Mouse (Mus musculus) spleen, embryonic (tissue): ENCODE measurements around the gene Hoxb1.

Experiments
- CTCF ChIA-PET: fragments of 350-600 bp; sonication (Branson Sonifier 250); formaldehyde crosslinking; loops from one replicate; lab custom pipeline; 2022; lab: Charles Lee

Gene Hoxb1

DNA sequence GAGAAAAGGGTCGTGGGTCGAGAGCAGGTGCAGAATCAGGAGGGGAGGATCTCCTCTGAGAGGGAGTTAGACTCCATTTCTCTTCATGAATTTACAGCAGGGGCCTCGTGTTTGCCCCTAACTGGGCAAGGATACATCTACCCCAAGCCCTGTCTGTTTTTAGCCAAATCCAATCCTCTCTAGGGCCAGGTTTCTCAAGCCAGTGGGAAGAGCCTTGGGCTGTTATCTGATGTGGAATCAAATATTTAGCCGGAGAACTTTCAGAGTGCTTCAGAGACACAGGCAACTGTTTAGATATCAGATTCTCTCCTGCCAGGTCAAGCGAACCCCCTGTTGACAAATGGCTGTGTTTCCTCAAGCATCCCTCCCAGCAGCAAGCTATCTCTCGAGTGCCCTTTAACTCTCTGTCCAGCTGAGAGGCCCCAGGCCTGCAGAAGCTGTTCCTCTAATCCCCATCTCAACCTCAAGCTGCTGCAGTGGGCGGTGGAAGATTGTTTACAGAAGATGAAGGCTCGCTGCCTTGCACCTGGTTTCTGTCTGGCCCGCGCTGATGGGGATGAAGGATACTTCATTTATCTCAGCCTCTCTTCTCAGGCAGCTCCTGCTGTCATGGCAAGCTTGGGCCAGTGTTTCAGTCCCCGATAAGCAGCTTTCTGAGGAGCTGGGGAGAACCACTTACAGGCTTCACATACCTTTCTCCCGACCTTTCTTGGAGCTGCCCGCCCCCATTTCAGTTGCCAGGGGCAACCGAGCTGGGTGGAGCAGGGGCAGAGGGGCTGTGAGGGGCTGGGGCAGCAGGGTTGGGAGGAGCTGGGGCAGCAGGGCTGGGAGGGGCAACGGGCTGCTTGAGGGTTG is 31.4 kb downstream of the Hoxb1 start:
- CTCF ChIA-PET, result no interaction called here

DNA sequence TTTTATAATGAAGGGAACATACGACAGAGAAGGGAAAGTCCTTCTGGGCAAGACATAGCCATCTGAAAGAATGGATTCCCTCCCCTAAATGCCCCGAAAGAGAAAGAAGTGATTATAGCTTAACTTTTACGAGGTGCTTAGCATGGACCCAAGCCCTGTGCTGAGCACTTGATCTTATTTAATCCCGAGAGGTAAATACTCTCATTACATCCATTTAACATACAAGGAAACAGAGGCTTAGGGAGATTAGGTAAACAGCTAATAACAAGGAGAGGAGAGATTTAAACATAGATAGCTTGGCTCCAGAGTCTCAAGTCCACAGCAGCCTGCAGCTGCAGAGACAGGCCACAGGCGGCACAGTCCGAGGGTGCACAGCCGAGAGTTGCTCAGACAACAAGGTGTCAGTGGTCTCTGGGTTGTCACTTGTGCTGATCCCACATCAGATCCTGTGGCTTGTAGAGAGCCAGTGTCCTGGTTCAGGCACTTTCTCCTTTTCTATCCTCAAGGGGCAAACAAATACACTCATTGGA is 32.3 kb downstream of the Hoxb1 start:
- CTCF ChIA-PET, result no interaction called here

DNA sequence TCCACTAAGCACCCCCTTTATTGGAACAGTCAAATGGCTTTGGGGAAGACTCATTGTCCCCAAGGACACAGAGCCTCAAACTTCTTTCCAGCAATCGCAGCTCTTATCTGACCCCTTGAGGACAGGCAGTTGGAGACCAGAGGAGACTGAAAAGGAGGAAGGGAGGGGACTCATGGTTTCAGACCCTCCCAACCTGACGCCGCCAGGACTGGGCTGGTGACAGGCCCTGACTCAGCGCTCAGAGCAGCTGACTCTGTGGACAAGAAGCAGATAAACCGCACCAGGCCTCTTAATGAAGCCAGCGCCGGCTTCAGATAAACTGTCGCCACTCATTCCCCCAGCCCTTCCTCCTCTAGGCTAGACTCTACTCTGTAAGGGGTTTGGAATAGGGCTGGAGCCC is 34.4 kb downstream of the Hoxb1 start:
- CTCF ChIA-PET, result no interaction called here

DNA sequence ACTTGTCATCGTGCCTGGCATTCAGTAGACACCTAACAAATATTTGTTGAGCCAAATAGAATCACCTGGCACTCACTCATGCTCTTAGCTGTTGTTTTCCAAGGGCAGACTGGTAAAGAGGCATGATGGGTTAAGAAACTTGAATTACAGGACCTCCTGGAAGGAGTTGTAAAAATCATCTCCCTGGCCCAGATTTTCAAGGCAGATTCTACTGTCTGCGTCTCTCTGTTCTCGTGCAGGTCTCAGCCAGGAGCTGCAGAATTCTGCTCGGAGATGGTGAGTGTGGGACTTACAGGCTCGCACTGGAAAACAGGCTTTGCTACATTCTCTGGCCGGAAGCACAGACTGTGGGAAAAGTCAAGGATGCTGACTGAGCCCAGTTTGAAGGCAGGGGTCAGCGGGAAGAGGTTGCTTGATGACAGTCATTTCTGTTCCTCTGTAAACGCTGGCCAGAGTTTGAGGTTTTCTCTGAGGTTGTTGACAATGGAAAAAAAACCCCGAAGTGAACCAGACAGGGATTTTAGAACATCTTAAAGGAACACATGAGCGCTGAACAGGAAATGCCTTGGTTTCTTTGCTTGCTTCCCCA is 38.6 kb downstream of the Hoxb1 start:
- CTCF ChIA-PET, result no interaction called here

DNA sequence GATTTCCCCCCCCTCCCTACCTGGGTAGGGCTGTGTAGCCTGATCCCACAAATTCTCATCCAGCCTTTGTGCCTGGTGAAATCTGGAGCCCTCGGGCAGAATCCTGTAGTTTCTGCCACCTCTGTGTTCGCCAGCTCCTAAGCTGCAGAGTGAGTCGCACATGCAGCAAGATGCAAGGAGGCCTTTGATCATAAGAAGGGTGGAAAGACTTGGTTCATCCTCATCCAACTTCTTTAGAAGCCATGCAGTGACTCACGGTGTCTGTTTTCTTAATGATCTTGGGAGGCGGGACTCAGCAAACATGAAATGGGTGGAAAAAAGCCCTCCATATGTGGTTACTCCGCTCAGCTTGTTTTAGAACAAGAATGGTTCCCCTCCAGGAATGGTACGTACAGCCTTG is 39.3 kb downstream of the Hoxb1 start:
- CTCF ChIA-PET, result no interaction called here

DNA sequence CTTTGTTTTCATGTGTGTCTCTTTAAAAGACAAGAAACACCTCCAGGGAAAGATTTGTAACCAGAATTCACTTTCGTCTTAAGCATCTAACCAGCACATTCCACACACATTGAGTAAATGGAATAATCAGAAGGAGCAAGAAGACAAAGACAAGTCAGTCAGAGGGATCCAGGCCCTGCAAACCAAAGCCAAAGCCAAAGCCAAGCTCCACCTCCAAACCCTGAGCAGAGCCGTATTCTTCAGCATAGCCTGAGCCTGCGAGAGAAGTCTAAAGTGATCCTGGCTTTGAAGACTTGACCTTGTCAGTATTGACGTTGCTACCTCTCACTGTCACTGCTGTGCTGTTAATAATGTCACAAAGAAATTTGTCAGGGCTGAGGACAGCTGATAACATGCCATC is 40.0 kb downstream of the Hoxb1 start:
- CTCF ChIA-PET, result no interaction called here

DNA sequence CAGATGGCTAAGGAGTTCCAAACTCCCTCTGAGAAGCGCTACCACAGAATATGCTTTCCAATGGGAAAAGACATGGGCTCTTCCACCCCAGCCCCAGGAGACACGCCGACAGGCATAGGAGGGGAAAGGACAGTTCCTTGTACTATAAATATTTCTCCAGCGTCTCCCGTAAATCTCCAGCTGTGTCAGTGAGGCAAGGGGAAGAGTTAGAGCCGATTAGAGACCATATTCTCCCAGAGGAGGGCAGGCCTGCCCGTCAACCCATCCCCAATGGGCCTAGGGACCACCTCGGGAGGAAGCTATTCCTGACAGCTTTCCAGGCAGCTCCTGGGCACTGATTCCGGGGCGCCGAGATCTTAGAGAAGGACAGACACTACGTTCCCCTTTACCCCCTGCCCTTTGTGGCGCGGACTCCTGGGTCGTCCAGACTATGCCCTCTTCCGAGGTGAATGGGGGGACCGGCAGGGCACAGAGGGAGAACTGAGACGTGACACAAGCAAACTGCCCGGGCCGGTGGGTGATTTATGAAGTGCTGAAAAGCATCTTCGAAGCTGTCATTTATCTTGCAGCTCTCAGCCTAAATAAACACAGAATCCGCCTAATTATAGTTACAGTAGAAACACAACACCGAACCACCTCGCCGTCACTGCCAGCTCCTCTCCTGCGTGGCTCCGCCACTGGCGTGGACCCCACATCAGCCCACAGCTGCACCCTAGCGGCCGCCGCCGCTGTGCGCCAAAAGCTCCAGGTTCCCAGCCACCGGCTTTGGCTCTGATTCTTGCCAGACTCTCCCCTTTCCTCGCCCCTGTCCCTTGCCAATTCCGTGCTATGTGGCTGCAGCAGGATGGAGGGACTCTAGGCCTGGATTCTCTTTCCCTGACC is 41.9 kb downstream of the Hoxb1 start:
- CTCF ChIA-PET, result interaction anchor here (0.7 kb wide), 1 partner anchor 302 kb away, joined by 3 read pairs; no protein-coding TSS in a partner anchor

DNA sequence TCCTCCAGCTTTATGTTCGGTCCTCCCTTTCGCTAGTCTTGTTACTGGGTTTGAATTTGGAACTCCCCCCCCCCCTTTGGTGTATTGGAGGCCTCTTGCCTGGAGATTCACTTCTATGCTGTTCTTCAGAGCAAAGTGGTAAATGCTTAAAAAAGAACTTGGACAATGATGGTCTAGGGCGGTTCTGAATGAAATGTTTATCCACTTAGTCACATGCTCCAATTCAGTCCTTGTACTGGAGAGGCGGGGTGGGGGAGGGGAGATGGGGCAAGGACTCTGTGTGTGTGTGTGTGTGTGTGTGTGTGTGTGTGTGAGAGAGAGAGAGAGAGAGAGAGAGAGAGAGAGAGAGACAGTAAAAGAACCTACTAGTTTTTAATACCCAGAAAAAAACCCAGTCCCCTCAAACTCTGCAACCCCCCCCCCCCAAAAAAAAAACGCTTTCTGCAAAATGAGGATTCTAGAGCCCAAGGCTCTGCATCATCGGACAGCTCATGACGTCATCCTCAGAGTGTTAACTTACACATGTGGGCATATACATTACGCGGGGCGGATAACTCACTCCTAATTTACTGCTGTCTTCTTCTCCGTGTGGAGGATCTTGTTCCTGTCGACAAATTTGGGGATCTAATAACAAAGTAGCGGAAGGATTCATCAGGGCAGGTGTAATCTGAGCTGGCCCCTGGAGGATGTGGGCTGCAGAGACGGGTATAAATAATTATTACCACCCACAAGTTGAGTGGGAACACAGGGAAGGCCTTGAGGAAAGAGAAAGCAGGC is 42.9 kb downstream of the Hoxb1 start:
- CTCF ChIA-PET, result no interaction called here

DNA sequence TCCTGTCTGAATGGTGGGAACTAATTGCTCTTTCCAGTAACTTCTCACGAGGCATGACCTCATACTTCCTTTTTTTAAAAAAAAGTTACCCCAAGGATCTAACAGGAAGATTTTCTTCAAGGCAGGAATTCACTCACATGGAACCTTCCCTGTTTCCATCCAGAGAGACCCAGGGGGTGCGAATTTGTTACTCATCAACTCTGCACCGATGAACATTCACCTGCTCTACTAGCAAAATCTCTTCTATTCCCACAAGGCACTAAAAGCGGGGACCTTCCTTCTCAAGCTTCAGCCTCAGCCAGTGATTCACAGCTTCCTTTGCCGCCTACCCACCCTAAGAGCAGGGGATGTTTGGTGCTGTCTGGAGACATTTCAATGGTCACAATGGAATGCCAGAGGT is 45.5 kb downstream of the Hoxb1 start:
- CTCF ChIA-PET, result no interaction called here

DNA sequence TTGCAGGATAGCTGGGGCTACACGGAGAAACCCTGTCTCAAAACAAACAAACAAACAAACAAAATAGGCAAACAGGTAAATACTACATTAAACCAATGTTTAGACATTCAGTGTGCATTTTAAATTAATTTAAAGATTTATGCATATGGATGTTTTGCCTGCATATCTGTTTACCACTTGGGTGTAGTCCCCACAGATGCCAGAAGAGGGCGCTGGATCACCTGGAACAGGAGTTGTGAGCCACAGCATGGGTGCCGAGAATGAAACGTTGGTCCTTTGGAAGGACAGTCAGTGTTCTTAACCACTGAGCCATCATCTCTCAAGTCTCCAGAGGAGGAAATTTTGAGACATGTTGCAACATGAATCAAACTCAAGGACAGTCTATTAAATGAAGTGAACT is 46.4 kb downstream of the Hoxb1 start:
- CTCF ChIA-PET, result no interaction called here

DNA sequence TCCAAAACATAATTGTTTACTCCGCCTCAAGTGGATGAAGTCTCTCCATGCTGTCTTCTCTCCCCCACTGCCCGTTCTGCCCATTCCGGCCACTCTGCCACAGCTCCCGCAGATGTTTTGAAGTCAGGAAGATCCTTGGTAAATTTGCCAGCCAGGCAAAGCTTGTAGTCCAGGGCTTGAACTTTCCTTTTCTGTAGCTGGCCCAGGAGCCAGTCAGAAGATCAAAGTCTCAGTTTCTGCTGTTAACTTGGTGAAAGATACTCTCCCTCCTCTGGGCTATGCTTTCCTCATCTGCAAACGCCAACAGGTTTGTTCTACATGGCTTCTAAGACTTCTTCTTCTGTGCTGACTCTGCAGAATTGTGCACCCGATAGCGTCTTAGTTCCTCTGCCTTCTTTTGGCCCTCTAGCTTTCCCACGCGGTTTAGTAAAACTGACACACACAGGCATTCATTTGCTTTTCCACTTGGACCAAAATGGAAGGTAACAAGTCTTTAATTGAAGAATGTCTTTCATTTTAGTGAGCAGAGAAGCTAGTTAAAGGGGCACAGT is 47.5 kb downstream of the Hoxb1 start:
- CTCF ChIA-PET, result interaction anchor here (0.6 kb wide), 1 partner anchor 99 kb away, joined by 3 read pairs; no protein-coding TSS in a partner anchor

DNA sequence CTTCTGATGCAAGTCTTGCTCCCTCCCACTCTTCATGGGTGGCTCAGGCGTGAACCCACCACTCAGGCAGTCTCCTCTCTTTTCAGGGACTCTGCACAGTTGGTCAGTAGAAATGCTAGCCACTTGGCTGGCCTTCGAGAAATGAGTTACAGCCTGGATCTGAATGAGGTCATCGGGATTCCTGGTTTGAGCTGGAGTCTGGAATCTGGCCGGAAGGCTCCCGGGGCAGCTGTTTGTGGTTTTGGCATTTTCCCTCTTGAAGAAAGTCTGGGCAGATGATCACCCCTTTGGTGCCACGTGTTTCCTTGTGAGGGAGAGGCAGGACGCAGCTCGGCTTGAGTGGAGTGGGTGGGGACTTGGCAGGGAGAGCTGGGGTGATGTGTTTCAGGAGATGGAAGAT is 48.0 kb downstream of the Hoxb1 start:
- CTCF ChIA-PET, result interaction anchor here (0.6 kb wide), 1 partner anchor 100 kb away, joined by 3 read pairs; no protein-coding TSS in a partner anchor

DNA sequence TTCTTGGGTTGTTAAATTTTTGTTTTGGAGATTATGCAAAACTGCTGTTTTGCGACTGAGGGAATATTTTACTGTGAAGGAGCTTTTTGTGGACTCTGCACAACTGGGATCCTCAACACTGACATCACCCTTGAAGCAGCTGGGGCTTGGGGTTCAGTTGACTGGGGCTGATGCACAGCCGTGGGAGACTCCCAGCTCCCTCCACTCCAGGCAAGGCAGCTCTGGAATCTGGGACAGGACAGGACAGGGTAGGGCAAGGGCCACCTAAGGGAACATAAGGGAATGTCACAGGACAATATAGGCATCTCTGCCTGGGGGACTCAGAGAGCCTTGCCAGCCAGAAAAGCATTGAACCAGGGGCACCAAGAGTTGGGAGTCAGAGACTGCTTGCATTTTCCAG is 48.5 kb downstream of the Hoxb1 start:
- CTCF ChIA-PET, result no interaction called here
